Mouse (Mus musculus) cerebellum, adult 2 months (tissue): Measurements from ENCODE around the gene Ap3d1.
A peak's percentile ranks its signal among the peaks of the same experiment; 100 is the strongest.

Experiments
- CTCF ChIP-seq: fragments of 200-500 bp; IDR thresholded peaks from 2 replicates; pipeline ENCODE4 v1.5.1; 2011; ENCODE audit warnings: low read depth, mild to moderate bottlenecking, control low read depth, low read length, moderate library complexity, borderline replicate concordance; ENCODE audit not compliant: insufficient read depth
- POLR2A ChIP-seq: fragments of 200-500 bp; IDR thresholded peaks from 2 replicates; pipeline ENCODE4 v1.6.1; 2011; ENCODE audit warnings: low read length, control low read depth, borderline replicate concordance; ENCODE audit not compliant: insufficient read depth

DNA sequence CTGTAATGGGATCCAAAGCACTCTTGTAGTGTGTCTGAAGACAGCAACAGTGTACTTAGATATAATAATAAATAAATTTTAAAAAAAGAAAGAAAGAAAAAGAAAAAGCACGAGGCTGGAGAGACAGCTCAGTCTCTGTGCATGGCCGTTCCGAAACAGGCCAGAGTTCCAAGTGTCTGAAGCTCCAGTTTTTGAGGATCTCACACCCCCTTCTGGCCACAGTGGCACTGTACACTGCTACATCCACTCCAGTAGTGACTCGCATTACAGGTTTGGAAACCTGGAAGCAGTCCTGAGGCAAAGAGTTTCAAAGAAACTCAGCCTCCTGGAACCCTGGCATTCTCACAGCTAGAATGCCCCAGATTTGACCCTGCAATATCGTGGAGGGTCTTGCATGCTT, 54.2 kb downstream of the Ap3d1 start:
- TF ChIP-seq POLR2A (no peak), CTCF (peak; percentile 74)
